Mouse (Mus musculus): Measurements from ENCODE around the gene Chsy1. TPM values are rescaled to one million over a fixed set of nuclear protein-coding genes. Genes with fewer than 3 reads are reported as not detected.

Gene Chsy1
- total and polyA plus RNA-seq, 3 experiments, result 2.4 to 7.1 (median 4.6) TPM

DNA sequence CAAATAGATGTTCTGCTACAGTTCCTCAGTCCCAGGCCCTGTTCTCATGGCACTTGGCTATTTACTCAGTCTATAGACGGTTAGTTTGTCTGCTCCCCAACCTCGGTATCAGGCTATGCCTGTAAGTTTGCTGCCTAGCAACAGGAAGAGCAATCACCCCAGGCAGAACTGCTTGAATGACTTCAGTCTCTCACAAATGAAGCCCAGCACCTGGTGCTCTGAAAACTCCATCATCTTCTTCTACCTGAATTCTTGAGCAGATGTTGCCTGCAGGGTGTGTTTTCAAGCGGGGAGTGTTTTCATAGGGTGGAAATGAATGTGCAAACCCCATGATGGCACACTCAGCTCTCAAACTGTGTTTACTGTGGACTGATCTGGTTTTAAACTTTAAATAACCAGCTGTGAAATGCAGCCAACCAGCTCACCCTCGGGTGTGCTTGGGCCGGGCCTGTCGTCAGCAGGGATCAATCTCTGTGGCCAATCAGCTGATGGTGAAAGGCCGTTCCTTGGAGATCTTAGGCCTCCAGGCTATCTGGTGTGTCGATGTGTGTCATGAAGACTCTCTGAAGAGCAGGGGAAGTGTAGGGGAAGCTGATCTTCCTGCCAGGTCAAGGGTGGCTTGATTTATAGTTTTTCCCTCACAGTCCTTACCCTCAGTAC, 91.6 kb downstream of the Chsy1 start:
- no peak for TF ChIP-seq CTCF (IDR thresholded peaks at IDR 0.05; ENCODE audit: low read depth, low read length)
- no peak for TF ChIP-seq TAL1 (conservative IDR thresholded peaks at IDR 0.05; ENCODE audit: low read depth, low read length)
- TF ChIP-seq GATA1 (IDR thresholded peaks at IDR 0.05; ENCODE audit: borderline replicate concordance, low read length), result no peak
- TF ChIP-seq GATA2 (IDR thresholded peaks at IDR 0.05; ENCODE audit: borderline replicate concordance, low read depth, low read length), result no peak
- H3K4me3 ChIP-seq (ENCODE audit: low read depth, low read length), result no peak overlapping the region
- no peaks in the 10 kb centered on the region for H3K9me3 ChIP-seq (replicated peaks)
- peaks cover 52% of the 10 kb centered on the region for H3K4me1 ChIP-seq (ENCODE audit: insufficient read depth, low read depth, low read length)
- no peaks in the 10 kb centered on the region for H3K36me3 ChIP-seq (replicated peaks)
- peaks cover 3% of the 10 kb centered on the region; the same call in 1 of the 2 replicates for H3K27me3 ChIP-seq (ENCODE audit: insufficient read depth, low read length)
- ATAC-seq (ENCODE audit: extremely low read depth, insufficient number of reproducible peaks, low FRiP score, poor library complexity, severe bottlenecking) (no peak), DNase-seq (ENCODE audit: low spot score) (no peak)

DNA sequence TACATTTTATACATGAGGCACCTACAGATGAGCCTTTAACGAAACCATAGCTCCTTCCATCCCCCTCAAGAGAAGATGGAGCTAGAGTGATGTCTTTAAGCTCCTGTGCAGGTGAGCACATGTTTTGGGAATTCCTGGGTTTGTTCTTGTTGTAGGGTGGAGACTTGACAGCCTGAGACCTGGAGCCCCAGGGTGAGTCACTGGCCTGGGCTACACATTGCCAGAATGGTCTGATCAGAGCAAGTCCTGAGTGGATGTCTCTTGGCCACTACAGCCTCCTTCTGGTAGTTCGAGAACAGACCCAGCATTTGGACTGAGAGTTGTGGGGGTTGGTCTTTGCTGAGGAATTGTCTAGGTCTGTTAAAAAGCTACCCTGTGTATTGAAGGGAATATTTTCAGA, 92.3 kb downstream of the Chsy1 start:
- TF ChIP-seq CTCF (IDR thresholded peaks at IDR 0.05; ENCODE audit: low read depth, low read length), result no peak
- no peak for TF ChIP-seq POLR2AphosphoS5 (IDR thresholded peaks at IDR 0.05; ENCODE audit: insufficient replicate concordance, low read depth, low read length)
- TF ChIP-seq TAL1 (conservative IDR thresholded peaks at IDR 0.05; ENCODE audit: low read depth, low read length), result no peak
- TF ChIP-seq GATA1 (IDR thresholded peaks at IDR 0.05; ENCODE audit: borderline replicate concordance, low read length), result no peak
- no peak for TF ChIP-seq GATA2 (IDR thresholded peaks at IDR 0.05; ENCODE audit: borderline replicate concordance, low read depth, low read length)
- DNase-seq (ENCODE audit: low spot score) (no peak), ATAC-seq (ENCODE audit: extremely low read depth, insufficient number of reproducible peaks, low FRiP score, poor library complexity, severe bottlenecking) (no peak)
- no peak overlapping the region for H3K4me3 ChIP-seq (ENCODE audit: low read depth, low read length)
- H3K4me1 ChIP-seq (ENCODE audit: insufficient read depth, low read depth, low read length), result peaks cover 47% of the 10 kb centered on the region
- H3K27me3 ChIP-seq (ENCODE audit: insufficient read depth, low read length), result peaks cover 3% of the 10 kb centered on the region; the same call in 1 of the 2 replicates
- no peaks in the 10 kb centered on the region for H3K9me3 ChIP-seq (replicated peaks)
- H3K36me3 ChIP-seq (replicated peaks), result no peaks in the 10 kb centered on the region

DNA sequence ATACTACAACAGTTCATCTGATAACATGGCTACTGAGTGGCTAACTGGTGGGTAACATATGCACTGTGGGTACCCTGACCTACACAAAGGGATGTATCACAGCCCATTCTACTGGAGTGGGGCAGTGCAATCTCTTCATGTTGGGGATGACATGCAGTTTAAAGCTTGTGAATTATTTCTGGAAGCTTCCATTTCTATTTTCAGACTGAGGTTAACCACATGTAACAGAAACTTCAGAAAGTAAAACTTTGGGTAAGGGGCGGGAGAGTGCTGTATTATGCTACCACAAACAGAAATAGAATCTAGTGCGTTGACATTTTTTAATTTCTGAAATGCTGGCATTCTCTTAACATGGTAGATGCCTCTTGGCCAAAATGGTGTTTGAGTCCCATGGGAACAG, 100.6 kb downstream of the Chsy1 start:
- peaks cover 4% of the 10 kb centered on the region for H3K27me3 ChIP-seq (ENCODE audit: insufficient read depth, low read length)
- H3K4me1 ChIP-seq (ENCODE audit: insufficient read depth, low read depth, low read length), result peaks cover 14% of the 10 kb centered on the region
- no peak for ATAC-seq (ENCODE audit: extremely low read depth, insufficient number of reproducible peaks, low FRiP score, poor library complexity, severe bottlenecking)
- peaks cover 7% of the 10 kb centered on the region for H3K9me3 ChIP-seq (replicated peaks)
- no peak overlapping the region for H3K4me3 ChIP-seq (ENCODE audit: low read depth, low read length)
- TF ChIP-seq TAL1 (conservative IDR thresholded peaks at IDR 0.05; ENCODE audit: low read depth, low read length) (no peak), POLR2AphosphoS5 (IDR thresholded peaks at IDR 0.05; ENCODE audit: insufficient replicate concordance, low read depth, low read length) (no peak), CTCF (IDR thresholded peaks at IDR 0.05; ENCODE audit: low read depth, low read length) (no peak)
- no peaks in the 10 kb centered on the region for H3K36me3 ChIP-seq (replicated peaks)
- DNase-seq (ENCODE audit: low spot score), result no peak

DNA sequence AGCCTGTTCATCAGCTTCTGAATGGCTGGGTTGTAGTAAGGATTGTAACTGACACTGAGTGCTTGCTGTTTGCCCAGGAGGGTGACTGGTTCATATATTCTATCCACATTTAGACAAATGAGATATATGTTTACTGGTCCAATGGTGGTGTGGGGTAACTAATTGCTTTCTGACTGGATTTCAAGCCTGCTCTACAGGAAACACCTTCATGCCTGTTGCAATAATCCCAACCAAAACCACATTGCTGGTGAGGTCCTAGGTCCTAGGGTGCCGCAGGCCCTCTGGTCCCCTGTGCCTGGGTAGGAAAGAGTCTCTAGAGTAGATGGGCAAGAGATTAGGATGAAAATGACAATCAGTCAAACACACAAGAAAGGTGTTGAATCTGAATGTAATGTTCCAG, 103.6 kb downstream of the Chsy1 start:
- Histone ChIP-seq H3K4me3 (ENCODE audit: low read depth, low read length) (no peak overlapping the region), H3K27me3 (ENCODE audit: insufficient read depth, low read length) (peaks cover 17% of the 10 kb centered on the region), H3K9me3 (replicated peaks) (no peaks in the 10 kb centered on the region), H3K4me1 (ENCODE audit: insufficient read depth, low read depth, low read length) (peaks cover 15% of the 10 kb centered on the region), H3K36me3 (replicated peaks) (no peaks in the 10 kb centered on the region)
- DNase-seq (ENCODE audit: low spot score) (no peak), ATAC-seq (ENCODE audit: extremely low read depth, insufficient number of reproducible peaks, low FRiP score, poor library complexity, severe bottlenecking) (no peak)
- TF ChIP-seq CTCF (IDR thresholded peaks at IDR 0.05; ENCODE audit: low read depth, low read length) (no peak), GATA2 (IDR thresholded peaks at IDR 0.05; ENCODE audit: borderline replicate concordance, low read depth, low read length) (no peak), POLR2AphosphoS5 (IDR thresholded peaks at IDR 0.05; ENCODE audit: insufficient replicate concordance, low read depth, low read length) (no peak), TAL1 (conservative IDR thresholded peaks at IDR 0.05; ENCODE audit: low read depth, low read length) (no peak), GATA1 (IDR thresholded peaks at IDR 0.05; ENCODE audit: borderline replicate concordance, low read length) (no peak)

DNA sequence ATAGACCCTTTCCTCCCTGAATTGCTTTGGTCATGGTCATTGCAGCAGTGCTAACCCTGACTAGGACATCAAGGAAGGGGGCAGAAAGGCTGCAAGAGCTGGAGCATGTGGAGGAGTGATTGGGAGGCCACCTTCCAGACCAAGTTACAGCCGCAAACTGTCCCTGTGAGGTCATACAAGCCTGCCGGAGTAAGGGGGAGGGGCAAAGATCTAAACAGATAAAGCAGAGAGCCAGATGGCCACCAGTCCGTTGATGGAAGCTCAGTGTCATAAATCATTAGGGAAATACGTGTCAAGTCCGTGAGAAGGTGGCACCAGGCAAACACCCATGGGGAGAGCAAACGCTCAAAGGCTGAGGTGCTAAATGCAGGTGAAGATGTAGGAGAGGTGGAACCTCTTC, 105.2 kb downstream of the Chsy1 start:
- ATAC-seq (ENCODE audit: extremely low read depth, insufficient number of reproducible peaks, low FRiP score, poor library complexity, severe bottlenecking), result no peak
- DNase-seq (ENCODE audit: low spot score), result no peak
- H3K4me1 ChIP-seq (ENCODE audit: insufficient read depth, low read depth, low read length), result peaks cover 27% of the 10 kb centered on the region
- peaks cover 25% of the 10 kb centered on the region for H3K27me3 ChIP-seq (ENCODE audit: insufficient read depth, low read length)
- no peak overlapping the region for H3K4me3 ChIP-seq (ENCODE audit: low read depth, low read length)
- TF ChIP-seq GATA2 (IDR thresholded peaks at IDR 0.05; ENCODE audit: borderline replicate concordance, low read depth, low read length) (no peak), GATA1 (IDR thresholded peaks at IDR 0.05; ENCODE audit: borderline replicate concordance, low read length) (no peak), POLR2AphosphoS5 (IDR thresholded peaks at IDR 0.05; ENCODE audit: insufficient replicate concordance, low read depth, low read length) (no peak), TAL1 (conservative IDR thresholded peaks at IDR 0.05; ENCODE audit: low read depth, low read length) (no peak), CTCF (IDR thresholded peaks at IDR 0.05; ENCODE audit: low read depth, low read length) (no peak)
- no peaks in the 10 kb centered on the region for H3K9me3 ChIP-seq (replicated peaks)
- H3K36me3 ChIP-seq (replicated peaks), result no peaks in the 10 kb centered on the region

DNA sequence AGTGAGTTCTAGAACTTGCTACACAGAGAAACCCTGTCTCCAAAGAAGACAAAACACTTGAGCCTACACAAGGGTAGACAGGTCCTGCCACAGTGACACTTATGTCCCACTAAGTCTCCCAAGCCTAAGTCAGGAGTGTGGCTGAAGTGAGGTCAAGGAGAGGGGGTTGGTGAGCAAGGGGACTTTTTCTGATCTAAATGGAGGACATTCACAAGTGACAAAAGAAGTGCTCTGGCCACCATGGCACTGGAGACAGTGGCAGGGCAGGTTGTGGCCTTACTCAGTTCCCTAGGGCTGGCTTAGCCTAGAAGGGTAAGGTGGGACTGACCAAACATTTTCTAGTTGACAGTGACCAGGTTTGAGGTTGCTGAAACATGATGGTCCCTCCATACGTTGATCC, 106.6 kb downstream of the Chsy1 start:
- Histone ChIP-seq H3K9me3 (replicated peaks) (no peaks in the 10 kb centered on the region), H3K36me3 (replicated peaks) (no peaks in the 10 kb centered on the region), H3K27me3 (ENCODE audit: insufficient read depth, low read length) (peaks cover 27% of the 10 kb centered on the region), H3K4me1 (ENCODE audit: insufficient read depth, low read depth, low read length) (peaks cover 34% of the 10 kb centered on the region), H3K4me3 (ENCODE audit: low read depth, low read length) (no peak overlapping the region)
- DNase-seq (ENCODE audit: low spot score), result no peak
- no peak for TF ChIP-seq GATA2 (IDR thresholded peaks at IDR 0.05; ENCODE audit: borderline replicate concordance, low read depth, low read length)
- no peak for TF ChIP-seq TAL1 (conservative IDR thresholded peaks at IDR 0.05; ENCODE audit: low read depth, low read length)
- TF ChIP-seq POLR2AphosphoS5 (IDR thresholded peaks at IDR 0.05; ENCODE audit: insufficient replicate concordance, low read depth, low read length), result no peak
- no peak for TF ChIP-seq CTCF (IDR thresholded peaks at IDR 0.05; ENCODE audit: low read depth, low read length)
- no peak for TF ChIP-seq GATA1 (IDR thresholded peaks at IDR 0.05; ENCODE audit: borderline replicate concordance, low read length)
- no peak for ATAC-seq (ENCODE audit: extremely low read depth, insufficient number of reproducible peaks, low FRiP score, poor library complexity, severe bottlenecking)
